Mouse (Mus musculus) midbrain, postnatal 0 days (tissue): ENCODE data around the gene Atp6v0c. TPM values are rescaled to one million over a fixed set of nuclear protein-coding genes. Genes with fewer than 3 reads are reported as not detected.

ENCODE experiments used
- ATAC-seq: fragments of 200-750 bp; cut with Nextera tagmentation; 2 replicates; pipeline ENCODE4 v1.8.0; 2017; ENCODE audit warnings: moderate number of reproducible peaks, mild to moderate bottlenecking, moderate TSS enrichment, moderate library complexity; ENCODE audit not compliant: low FRiP score
- DNase-seq: peaks from one replicate; pipeline ENCODE4 v3.0.0-alpha.2; 2015; ENCODE audit warnings: low spot score
- H3K27ac ChIP-seq: fragments of 300-500 bp; sonication (generic); 2 replicates; pipeline ENCODE4 v1.5.1; 2014; ENCODE audit warnings: low read depth, mild to moderate bottlenecking, low read length, mixed read lengths
- H3K27me3 ChIP-seq: fragments of 300-500 bp; sonication (generic); 2 replicates; pipeline ENCODE4 v1.6.1; 2014; ENCODE audit warnings: low read length, control low read depth, mixed read lengths; ENCODE audit not compliant: insufficient read depth
- H3K36me3 ChIP-seq: fragments of 300-500 bp; sonication (generic); 2 replicates; pipeline ENCODE4 v1.6.1; 2014; ENCODE audit warnings: low read length, control low read depth, mixed read lengths; ENCODE audit not compliant: insufficient read depth
- H3K4me1 ChIP-seq: fragments of 300-500 bp; sonication (generic); 2 replicates; pipeline ENCODE4 v1.6.1; 2014; ENCODE audit warnings: mild to moderate bottlenecking, control low read depth, antibody characterized with exemption, low read length, mixed read lengths; ENCODE audit not compliant: insufficient read depth
- H3K4me2 ChIP-seq: fragments of 300-500 bp; sonication (generic); 2 replicates; pipeline ENCODE4 v1.6.1; 2014; ENCODE audit warnings: low read depth, mild to moderate bottlenecking, low read length, mixed read lengths; ENCODE audit not compliant: poor library complexity, severe bottlenecking
- H3K4me3 ChIP-seq: fragments of 300-500 bp; sonication (generic); 2 replicates; pipeline ENCODE4 v1.5.1; 2014; ENCODE audit warnings: low read depth, mild to moderate bottlenecking, low read length, moderate library complexity
- H3K9ac ChIP-seq: fragments of 300-500 bp; sonication (generic); replicated peaks from 2 replicates; pipeline ENCODE4 v1.6.1; 2014; ENCODE audit warnings: mild to moderate bottlenecking, low read length, moderate library complexity, mixed read lengths; ENCODE audit not compliant: poor library complexity, severe bottlenecking
- H3K9me3 ChIP-seq: fragments of 300-500 bp; sonication (generic); 2 replicates; pipeline ENCODE4 v1.6.1; 2016; ENCODE audit warnings: low read length, control low read depth
- CTCF ChIP-seq: IDR thresholded peaks from 2 replicates; pipeline ENCODE4 v1.5.1; 2016; ENCODE audit warnings: antibody characterized with exemption, mild to moderate bottlenecking
- WGBS: fragments of 180-500 bp; shearing (Covaris S2); extraction: QIAGEN DNeasy Blood & Tissue Kit; methylation state at CpG from one replicate; pipeline ENCODE4 v1.1.7; 2014; 5-methylcytosine and 5-hydroxymethylcytosine counted together
- polyA plus RNA-seq: library from polyadenylated mRNA; unstranded; fragments of >200 nt; fragmentation: Nextera tagmentation; extraction: Ambion mirVana; gene quantifications from 2 replicates; pipeline ENCODE4 v1.2.1, GENCODE M21; 2015
- total RNA-seq: library from RNA; depleted of rRNA; stranded (reverse); fragments of >200 nt; gene quantifications from 2 replicates; pipeline ENCODE4 v1.2.3, GENCODE M21; 2014

The Atp6v0c gene
- total and polyA plus RNA-seq, 2 experiments from 2014 or later = 771 to 2,426 TPM

- Histone ChIP-seq H3K9ac (no peak overlapping the region), H3K27me3 (no peaks in the 10 kb centered on the region), H3K27ac (no peak overlapping the region), H3K4me2 (peak overlapping the region; percentile 63), H3K4me3 (peak overlapping the region; percentile 27; the same call in 1 of the 2 replicates), H3K36me3 (peaks cover 3% of the 10 kb centered on the region; the same call in 1 of the 2 replicates), H3K4me1 (peaks cover 5% of the 10 kb centered on the region; the same call in 1 of the 2 replicates), H3K9me3 (no peaks in the 10 kb centered on the region)
- DNase-seq (no peak), ATAC-seq (no peak)
- TF ChIP-seq CTCF = no peak
- 15% methylated on average over 7 of the region's 7 CpGs for WGBS
Measured at GRCm38 (mm10) chr17:24151382-24151781, 18.1 kb downstream of the Atp6v0c start.

GRCm38 (mm10) chr17:24150824-24151223 lies 18.7 kb downstream of the Atp6v0c start, which contains the start of gene Pdpk1:
TSS of gene Pdpk1 (minus strand) at chr17:24150924.
- Histone ChIP-seq H3K4me2 (peak within 1 kb of the TSS; percentile 63), H3K9me3 (no peaks in the 10 kb centered on the region), H3K9ac (no peak within 1 kb of the TSS; the same call in 1 of the 2 replicates), H3K27me3 (no peaks in the 10 kb centered on the region), H3K36me3 (no peaks in the 10 kb centered on the region), H3K27ac (no peak within 1 kb of the TSS), H3K4me3 (peak within 1 kb of the TSS; percentile 27; the same call in 1 of the 2 replicates), H3K4me1 (peaks cover 5% of the 10 kb centered on the region; the same call in 1 of the 2 replicates)
- TF ChIP-seq CTCF = no peak
- DNase-seq = no peak
- WGBS = 95% methylated on average over 2 of the region's 2 CpGs
- no peak for ATAC-seq

- no peak for DNase-seq
- no peak for TF ChIP-seq CTCF
- no peaks in the 10 kb centered on the region for H3K36me3 ChIP-seq
- no peak overlapping the region for H3K27ac ChIP-seq
- 89% methylated on average over 7 of the region's 7 CpGs for WGBS
- H3K4me1 ChIP-seq = peaks cover 5% of the 10 kb centered on the region; the same call in 1 of the 2 replicates
- no peak overlapping the region for H3K4me3 ChIP-seq
- H3K27me3 ChIP-seq = no peaks in the 10 kb centered on the region
- H3K9ac ChIP-seq = no peak overlapping the region
- no peaks in the 10 kb centered on the region for H3K9me3 ChIP-seq
- no peak overlapping the region for H3K4me2 ChIP-seq
- no peak for ATAC-seq
Measured at GRCm38 (mm10) chr17:24149421-24149820, 20.1 kb downstream of the Atp6v0c start.

- 54% methylated on average over 2 of the region's 2 CpGs for WGBS
Measured at GRCm38 (mm10) chr17:24142897-24143296, 26.6 kb downstream of the Atp6v0c start.

GRCm38 (mm10) chr17:24141425-24141920 lies 28.0 kb downstream of the Atp6v0c start:
- H3K27ac ChIP-seq = peak overlapping the region; percentile 79
- H3K27me3 ChIP-seq = no peaks in the 10 kb centered on the region
- peaks cover 12% of the 10 kb centered on the region for H3K4me1 ChIP-seq
- H3K4me2 ChIP-seq = peak overlapping the region; percentile 97
- DNase-seq = peak; percentile 98
- peak overlapping the region; percentile 98 for H3K4me3 ChIP-seq
- ATAC-seq = peak; percentile 98
- no peaks in the 10 kb centered on the region for H3K9me3 ChIP-seq
- no peaks in the 10 kb centered on the region for H3K36me3 ChIP-seq
- 0% methylated on average over 51 of the region's 57 CpGs for WGBS
- no peak for TF ChIP-seq CTCF
- peak overlapping the region; percentile 90 for H3K9ac ChIP-seq

More at GRCm38 (mm10) chr17:24142897-24143296, 26.6 kb downstream of the Atp6v0c start:
- H3K27me3 ChIP-seq = no peaks in the 10 kb centered on the region
- DNase-seq (no peak), ATAC-seq (no peak)
- no peak overlapping the region for H3K4me2 ChIP-seq
- H3K4me1 ChIP-seq = peaks cover 12% of the 10 kb centered on the region
- H3K27ac ChIP-seq = no peak overlapping the region
- H3K4me3 ChIP-seq = no peak overlapping the region
- TF ChIP-seq CTCF = no peak
- no peaks in the 10 kb centered on the region for H3K36me3 ChIP-seq
- no peaks in the 10 kb centered on the region for H3K9me3 ChIP-seq
- no peak overlapping the region for H3K9ac ChIP-seq

GRCm38 (mm10) chr17:24140845-24141424 lies 28.6 kb downstream of the Atp6v0c start:
- peak; percentile 17 for DNase-seq
- Histone ChIP-seq H3K9me3 (no peaks in the 10 kb centered on the region), H3K27ac (peak overlapping the region; percentile 79), H3K9ac (peak overlapping the region; percentile 90), H3K4me3 (peak overlapping the region; percentile 98), H3K4me2 (peak overlapping the region; percentile 97), H3K27me3 (no peaks in the 10 kb centered on the region), H3K4me1 (peaks cover 12% of the 10 kb centered on the region), H3K36me3 (no peaks in the 10 kb centered on the region)
- no peak for TF ChIP-seq CTCF
- peak; percentile 44 for ATAC-seq
- under 1% methylated on average over 34 of the region's 43 CpGs for WGBS
